Mouse (Mus musculus) A20 (cell line): ENCODE measurements around the gene 4933402E13Rik.

Source experiments
- DNase-seq: peaks from one replicate; pipeline ENCODE4 v3.0.0-alpha.2; 2011; ENCODE audit warnings: low read depth, low spot score

4933402E13Rik gene

GRCm38 (mm10) chrX:62283199-62283598 is at the start of gene 4933402E13Rik:
4933402E13Rik (plus strand) TSS chrX:62283499.
- no peak for DNase-seq
